In the genomic region with DNA sequence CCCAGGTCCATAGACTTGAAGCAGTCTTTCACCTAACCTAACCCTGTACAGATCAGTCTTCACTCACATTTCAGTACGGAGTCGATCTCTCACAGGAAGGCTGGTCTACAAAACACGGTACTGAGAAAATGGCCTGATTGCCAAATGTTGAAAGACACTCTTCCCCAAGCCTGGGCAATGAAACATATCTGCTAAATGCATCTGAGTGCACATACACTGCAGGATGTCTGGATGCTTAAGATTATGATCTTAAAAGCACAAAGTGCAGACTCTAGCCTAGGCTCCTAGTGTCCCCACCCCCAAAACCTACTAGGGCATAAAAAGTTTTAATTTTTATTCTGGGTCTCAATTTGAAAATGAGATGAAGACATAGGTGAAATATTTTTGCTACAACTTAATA, we compare ENCODE assay signal across 19 mouse cellular contexts. TPM values are rescaled to one million over a fixed set of nuclear protein-coding genes. Genes with fewer than 3 reads are reported as not detected.
A peak's percentile ranks its signal among the peaks of the same experiment; 100 is the strongest.
DNase-seq lines count a peak whose midpoint lies in the region; ATAC-seq and TF ChIP-seq lines count a peak whose summit lies in the region.
"Had no signal": no experiment of that assay in that cellular context is flagged by ENCODE, and none has a peak within 500 bp of the region (broad histone marks: within the 10 kb centered on the region; RNA-seq: fewer than 3 reads in every experiment).

No protein-coding gene starts in this region.

- H3K4me1 ChIP-seq in liver, embryonic 12.5 days = peaks cover 60% of the 10 kb centered on the region
- H3K4me1 ChIP-seq in liver, embryonic 14.5 days (replicated peaks; ENCODE audit: control insufficient read depth in 2 of 2, insufficient read depth in 2 of 2, low read length in 1 of 2) = peaks cover 16 to 34% of the 10 kb centered on the region in 2 experiments

- WGBS in liver, embryonic 12.5 days (ENCODE audit: insufficient replicate concordance) = 25% methylated on average over 3 of the region's 3 CpGs
- WGBS in liver, embryonic 14.5 days (ENCODE audit: insufficient replicate concordance) = 24% methylated on average over 3 of the region's 3 CpGs

- H3K9ac ChIP-seq in liver, embryonic 12.5 days = no peak overlapping the region
- H3K9ac ChIP-seq in liver, embryonic 14.5 days (replicated peaks) = no peak overlapping the region
- H3K9ac ChIP-seq: heart, embryonic 15.5 days; hindbrain, embryonic 12.5 days; limb, embryonic 13.5 days; midbrain, embryonic 13.5 days; neural tube, embryonic 12.5 days had no signal

- peak overlapping the region; percentile 24; the same call in 1 of the 2 replicates for H3K4me2 ChIP-seq in liver, embryonic 12.5 days
- no peak overlapping the region for H3K4me2 ChIP-seq in liver, embryonic 14.5 days (ENCODE audit: low read depth)
- H3K4me2 ChIP-seq: heart, embryonic 15.5 days; hindbrain, embryonic 12.5 days; limb, embryonic 13.5 days; midbrain, embryonic 13.5 days; neural tube, embryonic 12.5 days had no signal

- H3K9me3 ChIP-seq in liver, embryonic 12.5 days (replicated peaks) = no peaks in the 10 kb centered on the region
- no peaks in the 10 kb centered on the region for H3K9me3 ChIP-seq in liver, embryonic 14.5 days (ENCODE audit: control insufficient read depth, low read length)
- H3K9me3 ChIP-seq: embryonic facial prominence, embryonic 10.5 days; heart, embryonic 15.5 days; hindbrain, embryonic 12.5 days; limb, embryonic 13.5 days; midbrain, embryonic 13.5 days; neural tube, embryonic 12.5 days had no signal

- no peak overlapping the region for H3K4me3 ChIP-seq in gastrocnemius, adult 2 months
- H3K4me3 ChIP-seq in liver, embryonic 12.5 days = no peak overlapping the region
- no peak overlapping the region for H3K4me3 ChIP-seq in liver, embryonic 14.5 days (ENCODE audit: insufficient read depth in 1 of 2, low read depth in 2 of 2, low read length in 2 of 2)
- H3K4me3 ChIP-seq: embryonic facial prominence, embryonic 10.5 days; heart, embryonic 15.5 days; hindbrain, embryonic 12.5 days; limb, embryonic 13.5 days; midbrain, embryonic 13.5 days; neural tube, embryonic 12.5 days had no signal

- TF ChIP-seq EP300 in liver, embryonic 14.5 days (IDR thresholded peaks at IDR 0.05; ENCODE audit: low read depth) = no peak

- ATAC-seq in liver, embryonic 12.5 days = peak; percentile 74
- ATAC-seq in liver, embryonic 14.5 days (ENCODE audit: insufficient read depth) = peak; percentile 47; the same call in 1 of the 2 replicates
- ATAC-seq: midbrain, embryonic 13.5 days had no signal

- no peak for TF ChIP-seq CTCF in gastrocnemius, adult 2 months (IDR thresholded peaks at IDR 0.05)
- TF ChIP-seq CTCF in liver, embryonic 14.5 days (IDR thresholded peaks at IDR 0.05; ENCODE audit: low read depth) = no peak

- no peaks in the 10 kb centered on the region for H3K36me3 ChIP-seq in liver, embryonic 12.5 days
- H3K36me3 ChIP-seq in liver, embryonic 14.5 days (replicated peaks; ENCODE audit: control insufficient read depth, insufficient read depth, low read depth) = no peaks in the 10 kb centered on the region
- H3K36me3 ChIP-seq: embryonic facial prominence, embryonic 10.5 days; heart, embryonic 15.5 days; hindbrain, embryonic 12.5 days; limb, embryonic 13.5 days; midbrain, embryonic 13.5 days; neural tube, embryonic 12.5 days had no signal

- H3K27ac ChIP-seq in gastrocnemius, adult 2 months = peak overlapping the region; percentile 48
- H3K27ac ChIP-seq in liver, embryonic 12.5 days = no peak overlapping the region
- no peak overlapping the region for H3K27ac ChIP-seq in liver, embryonic 14.5 days
- H3K27ac ChIP-seq: embryonic facial prominence, embryonic 10.5 days; heart, embryonic 15.5 days; hindbrain, embryonic 12.5 days; limb, embryonic 13.5 days; midbrain, embryonic 13.5 days; neural tube, embryonic 12.5 days had no signal

- intact Hi-C loops in gastrocnemius, adult 2 months (cut with DNase I) = loop anchor here (5.0 kb wide), 2 partner anchors 38 to 42 kb away; partner anchors contain the start of gene Klf7
- intact Hi-C loops in gastrocnemius, postnatal 36 days (cut with DNase I) = no loop called here

- H3K27me3 ChIP-seq in liver, embryonic 12.5 days (replicated peaks) = no peaks in the 10 kb centered on the region; the same call in 1 of the 2 replicates
- no peaks in the 10 kb centered on the region for H3K27me3 ChIP-seq in liver, embryonic 14.5 days (ENCODE audit: control insufficient read depth, insufficient read depth, low read length)
- H3K27me3 ChIP-seq: CH12.LX; heart, embryonic 15.5 days; hindbrain, embryonic 12.5 days; limb, embryonic 13.5 days; midbrain, embryonic 13.5 days; neural tube, embryonic 12.5 days had no signal

- no peak for DNase-seq in gastrocnemius, adult 2 months
- DNase-seq in gastrocnemius, postnatal 36 days = no peak
- DNase-seq in liver = no peak
- DNase-seq in CD4-positive helper T cell, adult 2 months (ENCODE audit: low read depth, low spot score) = peak; percentile 25
- DNase-seq in liver, embryonic 14.5 days (ENCODE audit: low read depth in 3 of 3, low spot score in 3 of 3) = no peak
- no peak for DNase-seq in urinary bladder, adult 18-20 months (ENCODE audit: low spot score in 2 of 2)
- DNase-seq: adrenal gland, postnatal 25 days; cerebellum, adult 8-10 months; lung, adult 2 months; lung, postnatal 4 days; right cerebral cortex, adult 18-20 months had no signal

RNA-seq across cellular contexts. Expression of gene Klf7, which starts 37.4 kb away (rescaled TPM):
- 10 to 100 TPM in 1 of 2 experiments, 1 to 10 TPM in 1; 7.6 to 12.6 TPM for total RNA-seq in gastrocnemius, adult 2 months (2021)
- total RNA-seq in gastrocnemius, postnatal 36 days (2021) = 1 to 10 TPM; 6.7 to 7.2 TPM
- 6.5 and 7.8 TPM in 2 replicates for polyA plus RNA-seq in liver, embryonic 12.5 days (2016; fragmentation: Nextera tagmentation; extraction: Ambion mirVana)
- 1.4 and 1.7 TPM in 2 replicates for polyA plus RNA-seq in liver, embryonic 14.5 days (2012; rRNA removed)
- polyA plus RNA-seq in liver, embryonic 14.5 days (2014; fragmentation: Nextera tagmentation; extraction: Ambion mirVana) = 3.6 and 4.9 TPM in 2 replicates
